Mouse (Mus musculus): ENCODE measurements around the gene Esp22. TPM values are rescaled to one million over a fixed set of nuclear protein-coding genes. Genes with fewer than 3 reads are reported as not detected.
"Not testable (repeated sequence)": the region's sequence is repeated elsewhere in the genome, so short reads cannot be mapped to it uniquely, and the experiment has no call there.

The Esp22 gene
- not detected in 2 replicates for polyA plus RNA-seq (2014; fragmentation: Nextera tagmentation; extraction: Ambion mirVana)

GRCm38 (mm10) chr17:39095034-39095433, at the start of gene Esp22:
TSS of gene Esp22 (plus strand) at chr17:39095334.
- Histone ChIP-seq H3K4me1 (replicated peaks; ENCODE audit: control insufficient read depth, insufficient read depth, low read length) (no peaks in the 10 kb centered on the region), H3K4me3 (ENCODE audit: low read depth, low read length) (no peak within 1 kb of the TSS), H3K27me3 (ENCODE audit: control insufficient read depth, insufficient read depth, low read length) (no peaks in the 10 kb centered on the region), H3K36me3 (ENCODE audit: control insufficient read depth, insufficient read depth, low read length) (no peaks in the 10 kb centered on the region), H3K9me3 (ENCODE audit: control insufficient read depth, low read length) (no peaks in the 10 kb centered on the region), H3K4me2 (replicated peaks; ENCODE audit: low read depth, low read length) (no peak within 1 kb of the TSS), H3K27ac (ENCODE audit: low read depth, low read length) (no peak within 1 kb of the TSS), H3K9ac (ENCODE audit: low read depth, low read length) (no peak within 1 kb of the TSS)
- DNase-seq (ENCODE audit: low spot score), result no peak
- WGBS, result 90% methylated on average over 1 of the region's 1 CpGs
- ATAC-seq (ENCODE audit: low FRiP score), result no peak

- Histone ChIP-seq H3K36me3 (ENCODE audit: control insufficient read depth, insufficient read depth, low read length) (no peaks in the 10 kb centered on the region), H3K9ac (ENCODE audit: low read depth, low read length) (no peak overlapping the region), H3K9me3 (ENCODE audit: control insufficient read depth, low read length) (no peaks in the 10 kb centered on the region), H3K27ac (ENCODE audit: low read depth, low read length) (no peak overlapping the region), H3K4me1 (replicated peaks; ENCODE audit: control insufficient read depth, insufficient read depth, low read length) (no peaks in the 10 kb centered on the region), H3K4me3 (ENCODE audit: low read depth, low read length) (no peak overlapping the region), H3K27me3 (ENCODE audit: control insufficient read depth, insufficient read depth, low read length) (no peaks in the 10 kb centered on the region), H3K4me2 (replicated peaks; ENCODE audit: low read depth, low read length) (no peak overlapping the region)
- DNase-seq (ENCODE audit: low spot score) (no peak), ATAC-seq (ENCODE audit: low FRiP score) (no peak)
Measured at GRCm38 (mm10) chr17:39063641-39064040, 31.5 kb upstream of the Esp22 start.

- no peaks in the 10 kb centered on the region for H3K4me1 ChIP-seq (replicated peaks; ENCODE audit: control insufficient read depth, insufficient read depth, low read length)
- DNase-seq (ENCODE audit: low spot score) (no peak), ATAC-seq (ENCODE audit: low FRiP score) (no peak)
- H3K36me3 ChIP-seq (ENCODE audit: control insufficient read depth, insufficient read depth, low read length), result no peaks in the 10 kb centered on the region
- H3K27me3 ChIP-seq (ENCODE audit: control insufficient read depth, insufficient read depth, low read length), result no peaks in the 10 kb centered on the region
- no peak within 1 kb of the TSS for H3K4me3 ChIP-seq (ENCODE audit: low read depth, low read length)
- H3K4me2 ChIP-seq (replicated peaks; ENCODE audit: low read depth, low read length), result no peak within 1 kb of the TSS
- H3K27ac ChIP-seq (ENCODE audit: low read depth, low read length), result no peak within 1 kb of the TSS
- no peaks in the 10 kb centered on the region for H3K9me3 ChIP-seq (ENCODE audit: control insufficient read depth, low read length)
- 48% methylated on average over 1 of the region's 1 CpGs for WGBS
- H3K9ac ChIP-seq (ENCODE audit: low read depth, low read length), result no peak within 1 kb of the TSS
Measured at GRCm38 (mm10) chr17:39076937-39077336, 18.2 kb upstream of the Esp22 start, which contains the start of gene Esp23. TSS of gene Esp23 (minus strand) at chr17:39077037.

GRCm38 (mm10) chr17:39107126-39107525, 12.0 kb downstream of the Esp22 start:
- WGBS, result 75% methylated on average over 11 of the region's 11 CpGs
- ATAC-seq (ENCODE audit: low FRiP score); H3K36me3 ChIP-seq (ENCODE audit: control insufficient read depth, insufficient read depth, low read length); H3K4me3 ChIP-seq (ENCODE audit: low read depth, low read length); H3K9me3 ChIP-seq (ENCODE audit: control insufficient read depth, low read length); H3K27me3 ChIP-seq (ENCODE audit: control insufficient read depth, insufficient read depth, low read length); H3K9ac ChIP-seq (ENCODE audit: low read depth, low read length); H3K4me1 ChIP-seq (replicated peaks; ENCODE audit: control insufficient read depth, insufficient read depth, low read length); H3K27ac ChIP-seq (ENCODE audit: low read depth, low read length); H3K4me2 ChIP-seq (replicated peaks; ENCODE audit: low read depth, low read length): not testable (repeated sequence)
- DNase-seq (ENCODE audit: low spot score), result peak; percentile 0

GRCm38 (mm10) chr17:39129156-39129555, 34.0 kb downstream of the Esp22 start:
- H3K9ac ChIP-seq (ENCODE audit: low read depth, low read length); H3K4me3 ChIP-seq (ENCODE audit: low read depth, low read length); H3K4me2 ChIP-seq (replicated peaks; ENCODE audit: low read depth, low read length); H3K27ac ChIP-seq (ENCODE audit: low read depth, low read length); H3K27me3 ChIP-seq (ENCODE audit: control insufficient read depth, insufficient read depth, low read length); ATAC-seq (ENCODE audit: low FRiP score); DNase-seq (ENCODE audit: low spot score); H3K9me3 ChIP-seq (ENCODE audit: control insufficient read depth, low read length); H3K4me1 ChIP-seq (replicated peaks; ENCODE audit: control insufficient read depth, insufficient read depth, low read length); H3K36me3 ChIP-seq (ENCODE audit: control insufficient read depth, insufficient read depth, low read length): not testable (repeated sequence)
- 75% methylated on average over 12 of the region's 12 CpGs for WGBS

Other genes with a start within 250 kb of the Esp22 start
- not detected in 2 replicates for gene Esp24, start 58.6 kb upstream of the Esp22 start, polyA plus RNA-seq (2014; fragmentation: Nextera tagmentation; extraction: Ambion mirVana)
- not detected in 2 replicates for gene Gm21903, start 52.0 kb upstream of the Esp22 start, polyA plus RNA-seq (2014; fragmentation: Nextera tagmentation; extraction: Ambion mirVana)
- gene Esp23, start 18.3 kb upstream of the Esp22 start, polyA plus RNA-seq (2014; fragmentation: Nextera tagmentation; extraction: Ambion mirVana), result not detected in 2 replicates

All from hindbrain, embryonic 11.5 days (tissue).